Mouse (Mus musculus): ENCODE measurements around the gene Rbm20. TPM values are rescaled to one million over a fixed set of nuclear protein-coding genes. Genes with fewer than 3 reads are reported as not detected.

The Rbm20 gene
- total and polyA plus RNA-seq, 3 experiments: 37.3 to 58.6 TPM; not detected in 1

DNA sequence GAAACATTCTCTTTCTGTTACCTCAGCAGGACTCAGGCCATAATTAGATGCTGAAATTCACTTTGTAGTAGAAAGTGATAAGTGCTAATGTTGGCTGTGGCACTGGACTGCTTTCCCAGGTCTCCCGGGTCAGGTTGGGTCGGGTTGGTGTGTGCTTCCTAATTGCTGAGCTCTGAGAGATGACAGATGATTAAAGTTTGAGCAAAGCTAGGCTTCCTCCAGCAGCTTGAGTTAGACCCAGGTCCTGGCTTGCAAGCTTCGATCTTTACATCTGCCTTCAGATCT, 154.0 kb downstream of the Rbm20 start:
- no peak for DNase-seq (ENCODE audit: low read depth, low spot score)
- Histone ChIP-seq H3K4me3 (ENCODE audit: control insufficient read depth in 1 of 2, insufficient read depth in 1 of 2, low read depth in 2 of 2, low read length in 2 of 2) (no peak overlapping the region), H3K79me2 (ENCODE audit: control insufficient read depth, insufficient read depth, low read length, poor library complexity) (no peaks in the 10 kb centered on the region), H3K9me3 (replicated peaks; ENCODE audit: insufficient read depth, low read length) (no peaks in the 10 kb centered on the region), H3K36me3 (ENCODE audit: control insufficient read depth in 1 of 2, insufficient read depth in 2 of 2, low read length in 2 of 2) (peaks cover 6 to 20% of the 10 kb centered on the region in 2 experiments), H3K27ac (ENCODE audit: control insufficient read depth, low read depth, low read length) (no peak overlapping the region), H3K27me3 (ENCODE audit: control insufficient read depth in 1 of 2, insufficient read depth in 2 of 2, low read length in 2 of 2) (no peaks in the 10 kb centered on the region), H3K9ac (ENCODE audit: control insufficient read depth, low read depth, low read length, poor library complexity, severe bottlenecking) (no peak overlapping the region), H3K4me1 (ENCODE audit: control insufficient read depth in 1 of 2, insufficient read depth in 2 of 2, low read length in 2 of 2) (peaks cover 0 to 5% of the 10 kb centered on the region in 2 experiments; a peak in 2 of 4 replicates)
- no peak for TF ChIP-seq MXI1 (IDR thresholded peaks at IDR 0.05; ENCODE audit: low read depth, low read length)
- TF ChIP-seq USF2 (IDR thresholded peaks at IDR 0.05; ENCODE audit: borderline replicate concordance in 1 of 2, insufficient read depth in 1 of 2, low read depth in 1 of 2, low read length in 2 of 2): no peak
- TF ChIP-seq ZMIZ1 (IDR thresholded peaks at IDR 0.05; ENCODE audit: low read depth, low read length): no peak
- TF ChIP-seq ZC3H11A (IDR thresholded peaks at IDR 0.05; ENCODE audit: low read depth, low read length): no peak
- TF ChIP-seq ZKSCAN1 (IDR thresholded peaks at IDR 0.05; ENCODE audit: low read depth, low read length): no peak
- no peak for TF ChIP-seq GABPA (IDR thresholded peaks at IDR 0.05; ENCODE audit: low read depth, low read length)
- TF ChIP-seq JUND (IDR thresholded peaks at IDR 0.05; ENCODE audit: low read depth, low read length): no peak
- no peak for TF ChIP-seq EP300 (IDR thresholded peaks at IDR 0.05; ENCODE audit: low read depth in 1 of 2, low read length in 2 of 2)
- TF ChIP-seq UBTF (IDR thresholded peaks at IDR 0.05; ENCODE audit: borderline replicate concordance, insufficient read depth, low read depth, low read length): no peak
- TF ChIP-seq SIN3A (IDR thresholded peaks at IDR 0.05; ENCODE audit: low read length): no peak
- no peak for TF ChIP-seq E2F4 (IDR thresholded peaks at IDR 0.05; ENCODE audit: borderline replicate concordance, low read depth, low read length)
- no peak for TF ChIP-seq RAD21 (IDR thresholded peaks at IDR 0.05; ENCODE audit: low read depth, low read length)
- no peak for TF ChIP-seq CTCF (IDR thresholded peaks at IDR 0.05 in 2 of 3, conservative IDR thresholded peaks at IDR 0.05 in 1 of 3; ENCODE audit: control insufficient read depth in 1 of 3, insufficient read depth in 1 of 3, low read depth in 2 of 3, low read length in 3 of 3, poor library complexity in 1 of 3, severe bottlenecking in 1 of 3)
- TF ChIP-seq CHD1 (IDR thresholded peaks at IDR 0.05; ENCODE audit: low read depth, low read length): no peak
- TF ChIP-seq TAL1 (IDR thresholded peaks at IDR 0.05; ENCODE audit: low read length): no peak
- TF ChIP-seq MYC (IDR thresholded peaks at IDR 0.05; ENCODE audit: low read depth, low read length): no peak
- TF ChIP-seq TCF12 (IDR thresholded peaks at IDR 0.05; ENCODE audit: low read depth, low read length): no peak
- no peak for TF ChIP-seq MAX (IDR thresholded peaks at IDR 0.05; ENCODE audit: low read length)

DNA sequence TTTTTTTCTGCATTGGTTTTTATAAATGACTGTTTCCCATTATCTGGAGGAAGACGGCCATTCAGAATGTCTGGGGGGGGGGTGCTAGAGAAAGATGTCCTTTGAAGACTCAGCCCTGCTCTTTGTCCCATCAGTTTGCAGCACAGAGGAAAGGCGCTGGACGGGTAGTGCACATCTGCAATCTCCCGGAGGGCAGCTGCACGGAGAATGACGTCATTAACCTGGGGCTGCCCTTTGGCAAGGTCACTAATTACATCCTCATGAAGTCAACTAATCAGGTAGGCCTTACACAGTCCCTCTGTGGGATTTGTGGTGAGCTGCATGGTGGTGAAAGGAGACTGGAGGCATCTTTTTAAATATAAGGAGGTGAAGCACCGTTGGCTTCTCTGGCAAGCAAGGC, 155.4 kb downstream of the Rbm20 start:
- Histone ChIP-seq H3K79me2 (ENCODE audit: control insufficient read depth, insufficient read depth, low read length, poor library complexity) (no peaks in the 10 kb centered on the region), H3K4me1 (ENCODE audit: control insufficient read depth in 1 of 2, insufficient read depth in 2 of 2, low read length in 2 of 2) (peaks cover 0 to 5% of the 10 kb centered on the region in 2 experiments; a peak in 2 of 4 replicates), H3K27ac (ENCODE audit: control insufficient read depth, low read depth, low read length) (no peak overlapping the region), H3K27me3 (ENCODE audit: control insufficient read depth in 1 of 2, insufficient read depth in 2 of 2, low read length in 2 of 2) (no peaks in the 10 kb centered on the region), H3K36me3 (ENCODE audit: control insufficient read depth in 1 of 2, insufficient read depth in 2 of 2, low read length in 2 of 2) (peaks cover 6 to 21% of the 10 kb centered on the region in 2 experiments), H3K9ac (ENCODE audit: control insufficient read depth, low read depth, low read length, poor library complexity, severe bottlenecking) (no peak overlapping the region), H3K4me3 (ENCODE audit: control insufficient read depth in 1 of 2, insufficient read depth in 1 of 2, low read depth in 2 of 2, low read length in 2 of 2) (no peak overlapping the region), H3K9me3 (replicated peaks; ENCODE audit: insufficient read depth, low read length) (no peaks in the 10 kb centered on the region)
- no peak for TF ChIP-seq RAD21 (IDR thresholded peaks at IDR 0.05; ENCODE audit: low read depth, low read length)
- no peak for DNase-seq (ENCODE audit: low read depth, low spot score)

All from MEL (cell line).